Mouse (Mus musculus) liver, adult 2 months (tissue): ENCODE measurements around the gene Emilin3.

Source experiments
- CTCF ChIP-seq: fragments of 200-500 bp; IDR thresholded peaks from 2 replicates; pipeline ENCODE4 v1.5.1; 2011; ENCODE audit warnings: low read depth, low read length, control low read depth
- POLR2A ChIP-seq: fragments of 200-500 bp; IDR thresholded peaks from 2 replicates; pipeline ENCODE4 v1.6.1; 2011; ENCODE audit warnings: low read length, control low read depth; ENCODE audit not compliant: insufficient read depth; ENCODE audit errors: extremely low read depth

DNA sequence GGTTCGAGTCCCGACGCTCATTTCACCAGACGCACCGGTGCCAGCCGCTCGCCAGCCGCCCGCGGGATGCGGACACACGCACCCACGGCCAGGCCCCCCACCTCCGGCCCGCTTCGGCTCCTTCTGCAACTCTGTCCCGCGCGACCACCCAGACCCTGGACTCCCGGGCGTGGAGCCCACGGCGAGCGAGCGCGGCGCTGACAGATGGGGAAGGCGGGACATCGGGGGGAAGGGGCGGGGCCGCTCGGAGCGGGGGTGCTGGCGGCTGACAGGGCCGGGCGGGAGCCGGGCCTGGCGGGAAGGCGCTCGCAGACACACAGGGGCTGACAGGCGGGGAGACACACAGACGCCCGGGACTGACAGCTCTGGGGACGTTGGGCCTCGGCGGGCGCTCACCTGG lies 39.7 kb downstream of the Emilin3 start:
- TF ChIP-seq POLR2A, result 0 out of 2 replicates have a peak, but pooled peaks have one; percentile 28
- no peak for TF ChIP-seq CTCF
